In genomic region chr12:79172019-79172941, GRCm38 (mm10) we compare ENCODE assay signal across 7 mouse cellular contexts. TPM values are rescaled to one million over a fixed set of nuclear protein-coding genes. Genes with fewer than 3 reads are reported as not detected.
A peak's percentile ranks its signal among the peaks of the same experiment; 100 is the strongest.
DNase-seq lines count a peak whose midpoint lies in the region; ATAC-seq lines count a peak whose summit lies in the region.

TSS of gene Vti1b (minus strand) at chr12:79172667.

- H3K4me1 ChIP-seq in embryonic facial prominence, embryonic 11.5 days (ENCODE audit: control insufficient read depth, insufficient read depth, low read length) = peaks cover 2% of the 10 kb centered on the region; the same call in 1 of the 2 replicates
- peaks cover 5% of the 10 kb centered on the region for H3K4me1 ChIP-seq in limb, embryonic 11.5 days (ENCODE audit: control insufficient read depth, insufficient read depth, low read length)
- H3K4me1 ChIP-seq in midbrain, embryonic 14.5 days (ENCODE audit: control insufficient read depth, insufficient read depth, low read length) = peaks cover 10% of the 10 kb centered on the region

- DNase-seq in adrenal gland, postnatal 14 days = peak; percentile 94
- DNase-seq in embryonic facial prominence, embryonic 11.5 days (ENCODE audit: low spot score) = peak; percentile 87
- DNase-seq in heart, adult 11 months = peak; percentile 99
- DNase-seq in kidney, adult 18-20 months = peak; percentile 95
- DNase-seq in limb, embryonic 11.5 days (ENCODE audit: low spot score) = peak; percentile 89
- peak; percentile 93 for DNase-seq in midbrain, embryonic 14.5 days
- DNase-seq in spleen, adult 18-20 months = peak; percentile 85 to 88

- ATAC-seq in embryonic facial prominence, embryonic 11.5 days (replicated peaks; ENCODE audit: insufficient number of reproducible peaks, low FRiP score, low TSS enrichment, low read depth) = peak; percentile 97
- peak; percentile 96 for ATAC-seq in limb, embryonic 11.5 days (ENCODE audit: insufficient number of reproducible peaks, low FRiP score, low TSS enrichment, low read depth)
- ATAC-seq in midbrain, embryonic 14.5 days (ENCODE audit: low FRiP score, low TSS enrichment) = peak; percentile 98

- H3K27me3 ChIP-seq in embryonic facial prominence, embryonic 11.5 days (ENCODE audit: control insufficient read depth, insufficient read depth, low read length) = no peaks in the 10 kb centered on the region
- no peaks in the 10 kb centered on the region for H3K27me3 ChIP-seq in limb, embryonic 11.5 days (ENCODE audit: control insufficient read depth, insufficient read depth, low read length)
- H3K27me3 ChIP-seq in midbrain, embryonic 14.5 days (ENCODE audit: control insufficient read depth, insufficient read depth, low read length) = no peaks in the 10 kb centered on the region

- peak within 1 kb of the TSS; percentile 61 for H3K4me2 ChIP-seq in embryonic facial prominence, embryonic 11.5 days (ENCODE audit: low read depth, low read length)
- H3K4me2 ChIP-seq in limb, embryonic 11.5 days (ENCODE audit: low read depth, severe bottlenecking) = peak within 1 kb of the TSS; percentile 45
- H3K4me2 ChIP-seq in midbrain, embryonic 14.5 days (ENCODE audit: low read length) = peak within 1 kb of the TSS; percentile 66

- peak within 1 kb of the TSS; percentile 61 for H3K27ac ChIP-seq in embryonic facial prominence, embryonic 11.5 days (replicated peaks; ENCODE audit: low read depth, low read length)
- peak within 1 kb of the TSS; percentile 85 for H3K27ac ChIP-seq in limb, embryonic 11.5 days (replicated peaks; ENCODE audit: low read depth, low read length)
- peak within 1 kb of the TSS; percentile 98 for H3K27ac ChIP-seq in midbrain, embryonic 14.5 days (replicated peaks; ENCODE audit: low read depth, low read length)

- under 1% methylated on average over 73 of the region's 73 CpGs for WGBS in embryonic facial prominence, embryonic 11.5 days
- under 1% methylated on average over 69 of the region's 73 CpGs for WGBS in limb, embryonic 11.5 days
- WGBS in midbrain, embryonic 14.5 days = under 1% methylated on average over 73 of the region's 73 CpGs

- no peaks in the 10 kb centered on the region for H3K9me3 ChIP-seq in embryonic facial prominence, embryonic 11.5 days (replicated peaks; ENCODE audit: control insufficient read depth, low read length)
- no peaks in the 10 kb centered on the region for H3K9me3 ChIP-seq in limb, embryonic 11.5 days (ENCODE audit: control insufficient read depth, low read length)
- H3K9me3 ChIP-seq in midbrain, embryonic 14.5 days (ENCODE audit: control insufficient read depth, low read length) = no peaks in the 10 kb centered on the region

- H3K4me3 ChIP-seq in embryonic facial prominence, embryonic 11.5 days (ENCODE audit: low read depth, low read length) = peak within 1 kb of the TSS; percentile 94
- peak within 1 kb of the TSS; percentile 76 for H3K4me3 ChIP-seq in limb, embryonic 11.5 days (ENCODE audit: low read depth, low read length)
- H3K4me3 ChIP-seq in midbrain, embryonic 14.5 days (replicated peaks; ENCODE audit: low read depth, low read length) = peak within 1 kb of the TSS; percentile 89

- peak within 1 kb of the TSS; percentile 81 for H3K9ac ChIP-seq in embryonic facial prominence, embryonic 11.5 days (replicated peaks; ENCODE audit: low read length)
- H3K9ac ChIP-seq in limb, embryonic 11.5 days (ENCODE audit: low read length) = peak within 1 kb of the TSS; percentile 88
- H3K9ac ChIP-seq in midbrain, embryonic 14.5 days (replicated peaks; ENCODE audit: low read length) = peak within 1 kb of the TSS; percentile 83

- no peaks in the 10 kb centered on the region; the same call in 1 of the 2 replicates for H3K36me3 ChIP-seq in embryonic facial prominence, embryonic 11.5 days (replicated peaks; ENCODE audit: control insufficient read depth, insufficient read depth, low read depth, low read length)
- H3K36me3 ChIP-seq in limb, embryonic 11.5 days (ENCODE audit: control insufficient read depth, insufficient read depth, low read length) = peaks cover 5% of the 10 kb centered on the region; the same call in 1 of the 2 replicates
- H3K36me3 ChIP-seq in midbrain, embryonic 14.5 days (ENCODE audit: control insufficient read depth, insufficient read depth, low read length) = peaks cover 23% of the 10 kb centered on the region

RNA-seq across cellular contexts. Expression of gene Vti1b, which starts in this region (rescaled TPM):
- total RNA-seq in adrenal gland, postnatal 14 days (2021) = 70.7 and 75.4 TPM in 2 replicates
- polyA plus RNA-seq in embryonic facial prominence, embryonic 11.5 days (2014; fragmentation: Nextera tagmentation; extraction: Ambion mirVana) = 95.8 and 106 TPM in 2 replicates
- polyA plus RNA-seq in limb, embryonic 11.5 days (2014; fragmentation: Nextera tagmentation; extraction: Ambion mirVana) = 84.8 and 89.1 TPM in 2 replicates
- 158 and 174 TPM in 2 replicates for polyA plus RNA-seq in midbrain, embryonic 14.5 days (2014; fragmentation: Nextera tagmentation; extraction: Ambion mirVana)

Comparison
In these comparisons a context has a peak if more than half of its experiments do, and no peak if none do; other contexts are left out.
1. Peak in every context shown above with its lines: DNase-seq, ATAC-seq, H3K4me3 ChIP-seq and H3K27ac ChIP-seq.